Mouse (Mus musculus) heart, adult 2 months (tissue): ENCODE data around the gene Ccdc134.

Experiments
- CTCF ChIP-seq: fragments of 200-600 bp; IDR thresholded peaks from 2 replicates; pipeline ENCODE4 v1.8.1; 2022; ENCODE audit warnings: antibody characterized with exemption, mild to moderate bottlenecking, moderate library complexity
- POLR2A ChIP-seq: fragments of 200-500 bp; IDR thresholded peaks from 2 replicates; pipeline ENCODE4 v1.6.1; 2011; ENCODE audit warnings: mild to moderate bottlenecking, low read depth, low read length, control low read depth; ENCODE audit not compliant: insufficient read depth

DNA sequence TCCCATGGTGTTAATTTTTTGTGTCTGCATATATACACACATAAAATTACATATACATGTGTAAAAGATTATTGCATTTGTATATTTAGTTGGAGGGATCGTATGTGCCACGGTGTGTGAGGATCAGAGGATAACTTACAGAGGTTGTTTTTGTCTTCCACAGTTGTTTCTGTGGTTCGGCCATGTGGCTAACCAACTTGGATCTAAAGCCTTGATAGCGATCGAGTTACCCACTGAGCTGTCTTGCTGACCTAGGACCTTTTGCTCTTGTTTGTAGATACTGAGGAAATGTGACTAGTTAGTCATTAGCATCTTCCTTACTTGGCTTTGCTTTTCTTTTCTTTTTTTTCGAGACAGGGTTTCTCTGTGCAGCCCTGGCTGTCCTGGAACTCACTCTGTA, 28.6 kb downstream of the Ccdc134 start:
- TF ChIP-seq CTCF: no peak
- no peak for TF ChIP-seq POLR2A
